Mouse (Mus musculus) liver (tissue): ENCODE data around the gene Olfr115.

Experiments
- DNase-seq: peaks from one replicate; pipeline ENCODE4 v3.0.0-alpha.2; 2020; ENCODE audit warnings: mixed read lengths

Gene Olfr115

GRCm38 (mm10) chr17:37627009-37627408 lies at the start of gene Olfr115, which contains the start of gene Olfr116:
Gene Olfr115, minus strand, starts transcription at chr17:37627109.
Gene Olfr116, minus strand, starts transcription at chr17:37627199.
- no peak for DNase-seq

- DNase-seq = no peak
Measured at GRCm38 (mm10) chr17:37666688-37667087, 39.8 kb upstream of the Olfr115 start, which contains the start of gene Olfr118. Gene Olfr118, plus strand, starts transcription at chr17:37666988.

- no peak for DNase-seq
Measured at GRCm38 (mm10) chr17:37663682-37664081, 36.8 kb upstream of the Olfr115 start, which contains the start of gene Olfr117. Gene Olfr117, minus strand, starts transcription at chr17:37663782.

- DNase-seq = no peak
Measured at GRCm38 (mm10) chr17:37592643-37593042, 34.3 kb downstream of the Olfr115 start, which contains the start of gene Olfr114. Gene Olfr114, minus strand, starts transcription at chr17:37592743.

GRCm38 (mm10) chr17:37577563-37577962 lies 49.3 kb downstream of the Olfr115 start, which contains the start of gene Olfr113:
Gene Olfr113, minus strand, starts transcription at chr17:37577663.
- no peak for DNase-seq

GRCm38 (mm10) chr17:37569351-37569750 lies 57.6 kb downstream of the Olfr115 start, which contains the start of gene Olfr112:
Gene Olfr112, minus strand, starts transcription at chr17:37569451.
- DNase-seq = no peak
